Mouse (Mus musculus) thymus, postnatal 14 days (tissue): ENCODE measurements around the gene Ccdc33.
A peak's percentile ranks its signal among the peaks of the same experiment; 100 is the strongest.

Source experiments
- DNase-seq: peaks from one replicate; pipeline ENCODE4 v3.0.0; 2021

The Ccdc33 gene

GRCm38 (mm10) chr9:58045646-58046045 lies 73.0 kb downstream of the Ccdc33 start:
- DNase-seq, result no peak

GRCm38 (mm10) chr9:58044828-58045227 lies 73.8 kb downstream of the Ccdc33 start:
- DNase-seq, result no peak

- DNase-seq, result no peak
These were observed 75.1 kb downstream of the Ccdc33 start for GRCm38 (mm10) chr9:58043496-58044017.

GRCm38 (mm10) chr9:58042391-58042790 lies 76.2 kb downstream of the Ccdc33 start:
- DNase-seq, result no peak

- no peak for DNase-seq
These were observed 77.6 kb downstream of the Ccdc33 start for GRCm38 (mm10) chr9:58040977-58041376.

GRCm38 (mm10) chr9:58038500-58039168 lies 80.0 kb downstream of the Ccdc33 start:
- peak; percentile 71 for DNase-seq

GRCm38 (mm10) chr9:58036961-58037360 lies 81.7 kb downstream of the Ccdc33 start:
- DNase-seq, result no peak

GRCm38 (mm10) chr9:58035951-58036698 lies 82.5 kb downstream of the Ccdc33 start:
- DNase-seq, result no peak

GRCm38 (mm10) chr9:58035519-58035918 lies 83.1 kb downstream of the Ccdc33 start:
- no peak for DNase-seq

GRCm38 (mm10) chr9:58031895-58032294 lies 86.7 kb downstream of the Ccdc33 start:
- DNase-seq, result no peak

GRCm38 (mm10) chr9:58029635-58030034 lies 89.0 kb downstream of the Ccdc33 start:
- no peak for DNase-seq

- DNase-seq, result no peak
These were observed 89.8 kb downstream of the Ccdc33 start for GRCm38 (mm10) chr9:58028841-58029240.

- DNase-seq, result no peak
These were observed 91.0 kb downstream of the Ccdc33 start for GRCm38 (mm10) chr9:58027426-58028180.

GRCm38 (mm10) chr9:58025995-58026394 lies 92.6 kb downstream of the Ccdc33 start:
- DNase-seq, result no peak

- DNase-seq, result no peak
These were observed 100.2 kb downstream of the Ccdc33 start for GRCm38 (mm10) chr9:58018385-58018784.

GRCm38 (mm10) chr9:58016962-58017361 lies 101.7 kb downstream of the Ccdc33 start:
- no peak for DNase-seq

GRCm38 (mm10) chr9:58015856-58016255 lies 102.8 kb downstream of the Ccdc33 start:
- no peak for DNase-seq

- DNase-seq, result no peak
These were observed 104.0 kb downstream of the Ccdc33 start for GRCm38 (mm10) chr9:58014393-58015160.

- no peak for DNase-seq
These were observed 105.7 kb downstream of the Ccdc33 start for GRCm38 (mm10) chr9:58012935-58013334.

GRCm38 (mm10) chr9:58012486-58012885 lies 106.1 kb downstream of the Ccdc33 start:
- no peak for DNase-seq

GRCm38 (mm10) chr9:58011552-58011951 lies 107.1 kb downstream of the Ccdc33 start:
- DNase-seq, result no peak

GRCm38 (mm10) chr9:58011027-58011426 lies 107.6 kb downstream of the Ccdc33 start:
- no peak for DNase-seq

- peak; percentile 31 for DNase-seq
These were observed 109.0 kb downstream of the Ccdc33 start for GRCm38 (mm10) chr9:58009588-58009987.
